Mouse (Mus musculus) neural tube, embryonic 11.5 days (tissue): ENCODE measurements around the gene Gm10964. TPM values are rescaled to one million over a fixed set of nuclear protein-coding genes. Genes with fewer than 3 reads are reported as not detected.

Source experiments
- ATAC-seq: fragments of 200-750 bp; cut with Nextera tagmentation; 2 replicates; pipeline ENCODE4 v1.8.0; 2017; ENCODE audit warnings: moderate number of reproducible peaks, mild to moderate bottlenecking, moderate TSS enrichment, moderate library complexity; ENCODE audit not compliant: insufficient read depth, low FRiP score, low TSS enrichment
- DNase-seq: peaks from one replicate; pipeline ENCODE4 v3.0.0-alpha.2; 2015; ENCODE audit warnings: low spot score
- H3K27ac ChIP-seq: fragments of 300-500 bp; sonication (generic); 2 replicates; pipeline ENCODE4 v1.5.1; 2014; ENCODE audit warnings: low read depth, mild to moderate bottlenecking, low read length
- H3K27me3 ChIP-seq: fragments of 300-500 bp; sonication (generic); 2 replicates; pipeline ENCODE4 v1.6.1; 2014; ENCODE audit warnings: mild to moderate bottlenecking, low read length, mixed read lengths; ENCODE audit not compliant: control insufficient read depth, insufficient read depth
- H3K36me3 ChIP-seq: fragments of 300-500 bp; sonication (generic); 2 replicates; pipeline ENCODE4 v1.6.1; 2014; ENCODE audit warnings: mild to moderate bottlenecking, low read length, moderate library complexity, mixed read lengths; ENCODE audit not compliant: control insufficient read depth, insufficient read depth
- H3K4me1 ChIP-seq: fragments of 300-500 bp; sonication (generic); 2 replicates; pipeline ENCODE4 v1.6.1; 2014; ENCODE audit warnings: low read length, mixed read lengths; ENCODE audit not compliant: control insufficient read depth, insufficient read depth
- H3K4me2 ChIP-seq: fragments of 300-500 bp; sonication (generic); 2 replicates; pipeline ENCODE4 v1.6.1; 2014; ENCODE audit warnings: low read depth, mild to moderate bottlenecking, moderate library complexity
- H3K4me3 ChIP-seq: fragments of 300-500 bp; sonication (generic); 2 replicates; pipeline ENCODE4 v1.5.1; 2014; ENCODE audit warnings: low read depth, low read length
- H3K9ac ChIP-seq: fragments of 300-500 bp; sonication (generic); 2 replicates; pipeline ENCODE4 v1.6.1; 2014; ENCODE audit warnings: mild to moderate bottlenecking, low read length
- H3K9me3 ChIP-seq: fragments of 300-500 bp; sonication (generic); 2 replicates; pipeline ENCODE4 v1.6.1; 2016; ENCODE audit warnings: low read length; ENCODE audit not compliant: control insufficient read depth
- WGBS: fragments of 180-500 bp; shearing (Covaris S2); extraction: QIAGEN DNeasy Blood & Tissue Kit; methylation state at CpG from one replicate; pipeline ENCODE4 v1.1.7; 2014; 5-methylcytosine and 5-hydroxymethylcytosine counted together
- polyA plus RNA-seq: library from polyadenylated mRNA; unstranded; fragments of >200 nt; fragmentation: Nextera tagmentation; extraction: Ambion mirVana; gene quantifications from 2 replicates; pipeline ENCODE4 v1.2.1, GENCODE M21; 2014

Gm10964 gene
- polyA plus RNA-seq, 1 experiment from 2014 or later = not detected

DNA sequence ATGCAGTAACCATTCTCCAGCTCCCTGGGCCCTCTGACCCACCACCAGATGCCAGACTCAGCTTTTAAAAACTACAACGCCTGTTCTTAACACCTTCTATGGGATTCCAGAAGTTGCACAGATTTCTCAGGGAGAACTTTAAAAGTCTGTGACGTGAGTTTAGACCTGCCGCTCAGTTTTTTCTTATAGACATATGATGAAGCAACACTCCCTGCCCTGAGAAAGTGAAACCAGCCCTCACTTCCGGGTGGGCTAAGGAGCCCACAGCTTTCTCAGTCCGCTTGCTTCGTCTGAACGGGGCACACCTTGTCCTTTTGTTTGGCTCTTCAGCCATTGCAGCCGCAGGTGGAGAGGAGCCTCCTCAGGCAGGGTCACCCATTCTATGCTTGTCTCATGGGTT lies 24.2 kb upstream of the Gm10964 start:
- Histone ChIP-seq H3K4me2 (no peak overlapping the region), H3K27me3 (no peaks in the 10 kb centered on the region), H3K4me1 (peaks cover 20% of the 10 kb centered on the region), H3K4me3 (no peak overlapping the region), H3K9me3 (no peaks in the 10 kb centered on the region), H3K36me3 (no peaks in the 10 kb centered on the region), H3K9ac (no peak overlapping the region), H3K27ac (no peak overlapping the region)
- 85% methylated on average over 8 of the region's 8 CpGs for WGBS
- DNase-seq = no peak
- no peak for ATAC-seq

DNA sequence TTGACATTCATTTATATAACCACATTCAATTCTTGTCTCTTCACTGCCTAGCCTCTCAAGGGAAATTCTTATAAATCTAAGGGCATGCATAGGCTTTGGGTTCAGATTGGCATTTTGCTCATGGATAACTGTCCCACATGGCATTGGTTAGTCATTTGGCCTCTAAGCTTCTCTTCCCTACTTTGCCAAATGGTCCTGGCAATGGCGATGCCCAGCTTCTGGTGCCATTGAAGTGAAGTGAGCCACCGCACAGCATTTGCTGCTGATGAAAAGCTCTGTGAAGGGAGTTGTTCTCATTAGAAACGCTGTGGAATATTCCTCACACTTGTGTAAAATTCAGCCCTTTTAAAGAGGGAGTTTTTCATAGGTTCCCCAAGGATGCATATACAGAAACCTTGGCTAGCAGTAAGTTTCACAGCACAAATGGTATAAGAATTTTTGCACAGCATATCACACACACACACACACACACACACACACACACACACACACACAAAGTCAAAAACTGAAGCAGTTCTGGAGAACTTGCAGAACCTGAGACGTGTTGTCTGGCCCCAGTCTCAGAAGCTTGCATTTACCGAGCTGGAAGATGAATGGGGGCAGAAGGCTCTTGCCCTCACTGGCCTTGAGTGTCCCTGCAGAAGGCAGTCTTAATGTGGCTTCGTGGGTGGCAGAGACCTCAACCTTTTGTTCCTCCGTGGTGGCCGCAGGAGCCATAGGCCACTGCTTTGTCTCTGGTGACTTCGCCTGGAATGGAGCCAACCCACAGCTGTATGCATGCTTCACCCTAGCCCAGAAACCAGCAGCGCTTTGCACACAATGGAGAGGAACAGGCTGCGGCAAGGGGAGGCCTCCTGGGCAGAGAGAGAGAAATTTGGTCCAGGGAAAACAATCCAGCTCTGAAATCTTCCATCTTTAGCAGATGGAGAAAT lies 23.1 kb upstream of the Gm10964 start:
- no peak overlapping the region for H3K4me2 ChIP-seq

DNA sequence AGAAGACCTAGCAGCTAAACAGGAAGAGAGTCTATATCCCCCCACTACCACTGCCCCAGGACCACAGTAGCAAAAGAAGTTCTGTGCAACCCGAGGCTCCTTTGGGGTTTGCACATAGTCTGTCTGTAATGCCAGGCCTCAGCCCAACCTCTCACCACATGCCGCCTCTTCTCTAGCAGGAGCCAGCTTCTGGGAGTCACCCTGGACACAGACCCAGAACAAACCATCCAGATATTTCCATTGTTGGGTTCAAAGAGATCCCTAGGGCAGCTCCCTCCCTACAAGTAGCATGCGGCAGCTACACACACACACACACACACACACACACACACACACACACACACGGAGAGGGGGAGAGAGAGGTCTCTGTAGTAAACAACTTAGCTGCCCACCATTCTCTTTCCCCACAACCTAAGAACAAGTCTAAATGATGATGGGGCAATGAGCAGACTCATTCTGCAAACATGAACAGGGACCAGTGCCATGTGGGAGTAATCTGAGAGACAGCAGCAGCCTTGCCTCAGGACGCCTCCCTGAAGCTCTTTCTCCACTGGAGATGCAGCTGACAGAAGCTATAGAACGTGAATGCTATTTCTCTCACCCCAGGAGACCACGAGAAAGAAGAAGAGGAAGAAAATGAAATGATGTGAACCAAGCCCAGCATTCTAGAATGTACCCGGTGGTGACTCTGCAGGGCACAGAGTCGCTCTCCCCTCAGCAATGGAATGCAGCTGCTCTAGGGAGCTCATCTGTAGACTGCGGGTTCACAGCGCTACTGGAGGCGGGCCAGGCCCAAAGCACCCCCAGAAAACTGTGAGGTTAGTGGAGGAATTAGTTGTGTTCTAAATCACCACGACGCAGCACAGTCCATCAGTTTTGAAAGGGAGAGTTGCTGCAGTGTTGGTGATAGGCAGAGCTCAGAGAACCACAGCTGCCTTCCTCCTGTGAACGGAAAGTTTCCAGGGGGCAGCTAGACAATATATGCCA lies 22.1 kb upstream of the Gm10964 start:
- Histone ChIP-seq H3K27ac (no peak overlapping the region), H3K9ac (no peak overlapping the region), H3K4me1 (peaks cover 20% of the 10 kb centered on the region), H3K27me3 (no peaks in the 10 kb centered on the region), H3K4me2 (no peak overlapping the region), H3K4me3 (no peak overlapping the region), H3K36me3 (no peaks in the 10 kb centered on the region), H3K9me3 (no peaks in the 10 kb centered on the region)
- WGBS = 53% methylated on average over 15 of the region's 15 CpGs
- DNase-seq = no peak
- no peak for ATAC-seq

More for the DNA sequence above, 23.1 kb upstream of the Gm10964 start:
- DNase-seq (peak; percentile 66), ATAC-seq (peak; percentile 71; the same call in 1 of the 2 replicates)
- Histone ChIP-seq H3K4me3 (no peak overlapping the region), H3K36me3 (no peaks in the 10 kb centered on the region), H3K9ac (no peak overlapping the region), H3K9me3 (no peaks in the 10 kb centered on the region), H3K4me1 (peaks cover 20% of the 10 kb centered on the region), H3K27me3 (no peaks in the 10 kb centered on the region), H3K27ac (0 out of 2 replicates have a peak overlapping the region, but pooled peaks have one; percentile 10)
- 32% methylated on average over 11 of the region's 11 CpGs for WGBS

DNA sequence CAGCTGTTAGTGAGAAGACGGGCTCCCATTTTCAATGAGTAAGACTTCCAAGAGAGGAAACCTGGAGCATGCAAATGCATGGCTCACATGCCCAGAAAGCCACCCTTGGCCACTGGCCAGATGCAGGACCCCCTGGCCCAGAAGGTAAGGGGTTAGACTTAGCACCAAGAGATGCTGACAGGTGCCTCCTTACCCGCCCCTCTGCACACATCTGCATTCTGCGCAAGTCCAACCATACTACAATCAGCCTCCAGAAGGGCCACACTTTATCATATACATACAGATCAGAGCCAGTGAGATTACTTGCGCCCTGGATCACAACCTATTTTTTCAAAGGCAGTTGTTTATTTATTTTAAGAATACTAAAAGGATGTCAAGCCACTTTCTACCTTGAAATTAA lies 20.4 kb upstream of the Gm10964 start:
- H3K4me1 ChIP-seq = peaks cover 20% of the 10 kb centered on the region
- WGBS = 93% methylated on average over 4 of the region's 4 CpGs
- no peaks in the 10 kb centered on the region for H3K27me3 ChIP-seq
- no peaks in the 10 kb centered on the region for H3K9me3 ChIP-seq
- DNase-seq (no peak), ATAC-seq (no peak)
- no peak overlapping the region for H3K4me3 ChIP-seq
- no peaks in the 10 kb centered on the region for H3K36me3 ChIP-seq
- H3K4me2 ChIP-seq = no peak overlapping the region
- H3K9ac ChIP-seq = no peak overlapping the region
- no peak overlapping the region for H3K27ac ChIP-seq

DNA sequence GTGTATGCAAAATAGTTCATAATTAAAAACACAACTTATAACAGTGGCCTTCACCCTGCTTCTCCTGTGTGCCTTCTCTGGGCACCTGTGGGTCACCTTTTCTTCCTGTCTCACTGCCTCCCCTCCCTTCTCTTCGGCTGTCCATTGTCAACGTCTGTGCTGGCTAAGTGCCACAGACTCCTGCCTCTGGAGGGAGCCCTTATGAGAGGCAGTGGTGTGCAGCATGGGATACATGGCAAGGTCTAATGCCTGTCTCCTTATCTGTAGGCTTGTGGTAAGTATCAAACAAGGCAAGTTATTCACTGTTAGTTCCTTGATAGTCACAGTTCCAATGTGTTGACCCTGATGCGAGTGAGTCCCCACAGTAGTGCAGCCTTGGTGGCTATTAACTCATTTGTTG lies 15.0 kb upstream of the Gm10964 start:
- Histone ChIP-seq H3K9me3 (no peaks in the 10 kb centered on the region), H3K9ac (no peak overlapping the region)
- 63% methylated on average over 3 of the region's 3 CpGs for WGBS

DNA sequence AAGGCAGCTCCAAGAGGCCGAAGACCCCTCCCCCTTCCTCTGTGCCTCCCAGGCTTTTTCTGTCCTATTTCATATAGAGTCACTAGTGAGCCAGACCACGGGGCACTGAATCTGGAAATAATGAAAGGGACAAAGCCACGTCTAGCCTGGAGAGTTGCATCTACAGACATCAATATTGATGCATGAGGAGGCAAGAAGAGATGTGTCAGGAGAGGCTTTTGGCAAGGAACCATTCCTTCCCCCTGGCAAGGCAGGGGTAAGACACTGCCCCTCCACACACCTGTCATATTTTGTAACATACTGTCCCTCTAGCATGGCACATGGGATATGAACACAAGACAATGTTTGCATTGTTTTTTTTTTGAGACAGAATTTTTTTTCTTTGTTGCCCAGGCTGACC lies 12.5 kb upstream of the Gm10964 start:
- H3K4me1 ChIP-seq = no peaks in the 10 kb centered on the region
- ATAC-seq (no peak), DNase-seq (no peak)
- H3K36me3 ChIP-seq = no peaks in the 10 kb centered on the region
- H3K27ac ChIP-seq = no peak overlapping the region
- H3K9me3 ChIP-seq = no peaks in the 10 kb centered on the region
- H3K4me3 ChIP-seq = no peak overlapping the region
- WGBS = 80% methylated on average over 3 of the region's 3 CpGs
- H3K9ac ChIP-seq = no peak overlapping the region
- no peaks in the 10 kb centered on the region for H3K27me3 ChIP-seq
- no peak overlapping the region for H3K4me2 ChIP-seq

More for the DNA sequence above, 15.0 kb upstream of the Gm10964 start:
- Histone ChIP-seq H3K4me1 (0 out of 2 replicates have a peak, but pooled peaks cover 2% of the 10 kb centered on the region), H3K4me3 (no peak overlapping the region), H3K27me3 (no peaks in the 10 kb centered on the region), H3K27ac (no peak overlapping the region), H3K36me3 (no peaks in the 10 kb centered on the region), H3K4me2 (no peak overlapping the region)
- ATAC-seq (no peak), DNase-seq (no peak)

DNA sequence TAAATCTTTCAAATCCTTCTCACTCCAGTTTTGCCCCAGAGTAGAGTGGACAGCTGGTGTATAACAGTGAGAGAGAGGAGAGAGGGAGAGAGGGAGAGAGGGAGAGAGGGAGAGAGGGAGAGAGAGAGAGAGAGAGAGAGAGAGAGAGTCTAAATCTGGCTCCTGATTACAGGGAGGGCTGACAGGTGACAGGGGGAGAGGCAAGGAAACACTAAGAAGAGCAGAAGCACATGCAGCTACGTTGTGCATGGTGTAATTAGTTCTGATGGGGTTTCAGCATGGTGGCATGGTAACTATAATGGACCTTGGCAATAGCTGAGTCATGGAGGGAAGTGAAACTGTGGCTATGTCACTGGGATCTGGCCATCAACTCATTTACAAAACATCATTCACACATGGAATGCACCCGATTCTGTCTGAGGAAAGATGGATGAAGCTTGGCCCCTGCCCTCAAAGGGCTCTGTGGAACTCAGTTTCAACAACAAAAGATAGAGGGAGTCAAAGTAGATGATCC lies 11.3 kb upstream of the Gm10964 start:
- Histone ChIP-seq H3K4me2 (no peak overlapping the region), H3K36me3 (no peaks in the 10 kb centered on the region; the same call in 1 of the 2 replicates), H3K27me3 (no peaks in the 10 kb centered on the region), H3K4me1 (no peaks in the 10 kb centered on the region), H3K27ac (no peak overlapping the region), H3K4me3 (no peak overlapping the region), H3K9me3 (no peaks in the 10 kb centered on the region), H3K9ac (no peak overlapping the region)
- DNase-seq (no peak), ATAC-seq (no peak)
- WGBS = 51% methylated on average over 2 of the region's 2 CpGs

DNA sequence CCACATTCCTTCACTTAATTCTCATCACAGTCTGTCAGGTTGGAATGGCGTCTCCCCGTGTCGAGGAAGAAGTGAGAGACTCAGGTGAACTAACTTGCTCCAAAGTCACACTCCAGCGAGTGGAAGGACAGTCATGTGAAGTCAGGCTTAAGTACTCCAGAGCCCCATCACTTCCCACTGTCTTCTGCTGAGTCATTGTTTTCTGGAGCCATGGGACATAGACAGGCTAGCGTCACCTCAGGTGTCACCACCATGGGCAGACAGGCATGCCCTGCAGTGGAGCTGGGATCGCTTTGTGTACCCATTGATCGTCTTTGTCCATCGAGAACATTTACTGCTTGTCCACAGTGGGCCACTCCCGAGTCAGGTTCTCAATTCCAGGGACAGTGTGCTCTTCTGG lies 9.3 kb upstream of the Gm10964 start:
- ATAC-seq (no peak), DNase-seq (no peak)
- H3K4me3 ChIP-seq = no peak overlapping the region
- H3K27me3 ChIP-seq = no peaks in the 10 kb centered on the region
- H3K36me3 ChIP-seq = no peaks in the 10 kb centered on the region; the same call in 1 of the 2 replicates
- 92% methylated on average over 9 of the region's 9 CpGs for WGBS
- H3K4me2 ChIP-seq = no peak overlapping the region
- H3K9me3 ChIP-seq = no peaks in the 10 kb centered on the region
- no peak overlapping the region for H3K27ac ChIP-seq
- H3K4me1 ChIP-seq = peaks cover 12% of the 10 kb centered on the region
- no peak overlapping the region for H3K9ac ChIP-seq
